Mouse (Mus musculus) ovary, postnatal 36 days (tissue): ENCODE measurements around the gene Hnf1a.

Experiments used
- DNase-seq: peaks from one replicate; pipeline ENCODE4 v3.0.0; 2022; ENCODE audit warnings: low spot score, mixed read lengths

Gene Hnf1a

DNA sequence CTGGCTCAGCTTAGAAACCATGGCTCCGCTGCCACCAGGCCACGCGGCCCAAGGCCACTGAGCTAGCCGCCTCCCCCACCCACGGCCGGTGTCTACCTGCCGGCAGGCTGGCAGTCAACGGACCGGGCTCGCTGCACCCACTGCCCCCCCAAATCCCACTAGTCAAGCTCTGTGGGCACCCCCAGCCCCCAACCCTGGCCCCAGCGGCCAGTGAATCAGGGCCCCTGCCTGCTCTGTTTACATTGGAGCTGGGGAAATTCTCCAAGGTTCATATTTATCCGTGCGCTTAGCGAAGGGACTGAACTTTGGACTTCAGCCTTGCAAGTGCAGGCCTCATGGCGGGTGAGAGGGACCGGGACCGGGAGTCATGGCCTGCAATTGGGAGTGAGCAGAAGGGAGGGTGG, at the start of gene Hnf1a:
Hnf1a (minus strand) TSS at position 271 of the 404 bp plus-strand sequence.
- DNase-seq, result no peak

DNA sequence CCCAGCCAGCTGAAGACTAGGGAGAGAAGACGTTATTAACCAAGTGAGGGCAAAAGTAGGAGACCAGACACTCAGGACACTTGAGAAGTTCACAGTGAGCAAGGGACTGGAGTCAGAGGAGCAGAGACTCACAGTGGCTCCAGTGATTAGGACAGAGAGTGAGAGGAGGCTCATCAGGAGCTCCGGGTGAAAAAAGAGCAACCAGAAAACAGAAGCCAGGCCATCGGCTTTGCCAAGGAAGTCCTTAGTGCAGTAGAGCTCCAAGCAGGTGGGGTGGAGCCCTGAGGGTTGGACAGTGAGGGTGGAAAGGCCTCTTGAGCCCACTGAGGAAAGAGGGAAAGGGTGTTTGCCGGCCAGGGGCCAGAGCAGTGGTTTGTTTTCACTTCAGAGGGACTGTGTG, 47.9 kb upstream of the Hnf1a start:
- no peak for DNase-seq

DNA sequence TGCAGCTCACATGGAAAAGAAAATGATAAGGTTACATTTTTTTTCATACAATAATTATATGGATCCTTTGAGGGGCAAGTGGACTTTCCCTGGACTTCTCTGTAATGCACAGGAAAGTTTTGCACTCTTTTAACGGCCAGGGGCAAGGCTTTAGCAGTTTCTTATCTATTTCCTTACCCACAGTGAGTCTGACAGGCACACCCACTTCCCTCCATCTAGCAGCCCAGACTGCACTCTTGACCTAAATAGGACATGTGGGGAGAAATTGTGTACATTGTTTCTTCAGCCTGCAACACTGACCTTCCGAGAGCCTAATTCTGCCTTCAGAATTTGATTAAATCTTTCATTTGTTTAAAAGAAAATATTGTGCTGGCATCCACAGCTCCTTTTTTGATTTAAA, 47.4 kb upstream of the Hnf1a start:
- no peak for DNase-seq

DNA sequence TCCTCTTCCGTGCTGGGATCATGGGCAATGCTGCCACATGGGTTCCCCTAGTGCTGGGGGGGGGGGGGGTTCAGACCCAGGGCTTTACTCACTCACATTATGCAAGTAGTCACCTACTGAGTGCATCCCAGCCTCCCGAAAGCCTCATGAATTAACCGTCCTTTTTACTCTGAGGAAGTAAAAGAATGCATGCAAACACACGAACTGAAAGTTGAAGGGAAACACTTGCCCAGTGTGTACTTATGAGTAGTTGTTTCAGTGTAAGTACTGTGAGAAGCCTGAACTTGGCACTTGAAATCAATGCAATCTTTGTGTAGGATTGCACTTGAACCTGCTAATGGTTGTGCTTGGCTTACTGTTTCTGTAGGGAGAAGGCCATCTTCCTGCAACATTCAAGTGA, 44.2 kb upstream of the Hnf1a start:
- no peak for DNase-seq

DNA sequence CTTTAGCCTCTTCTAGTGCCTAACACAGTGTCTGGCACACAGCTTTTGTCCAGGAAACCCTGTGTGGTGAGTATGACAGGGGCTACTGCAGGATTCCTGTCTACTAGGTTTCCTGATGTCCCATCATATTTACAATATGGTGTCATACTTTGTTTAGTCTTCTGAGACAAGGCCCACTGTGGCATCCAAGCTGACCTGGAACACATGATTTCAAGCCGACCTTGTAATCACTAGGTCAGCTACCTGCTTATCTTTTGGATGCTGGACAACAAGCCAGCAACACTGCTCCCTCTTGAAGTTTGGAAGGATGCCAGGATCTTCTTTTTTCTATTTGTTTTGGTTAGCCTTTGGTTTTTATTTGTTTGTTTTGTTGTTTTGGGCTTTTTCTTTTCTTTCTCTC, 43.7 kb upstream of the Hnf1a start:
- DNase-seq, result peak; percentile 25

DNA sequence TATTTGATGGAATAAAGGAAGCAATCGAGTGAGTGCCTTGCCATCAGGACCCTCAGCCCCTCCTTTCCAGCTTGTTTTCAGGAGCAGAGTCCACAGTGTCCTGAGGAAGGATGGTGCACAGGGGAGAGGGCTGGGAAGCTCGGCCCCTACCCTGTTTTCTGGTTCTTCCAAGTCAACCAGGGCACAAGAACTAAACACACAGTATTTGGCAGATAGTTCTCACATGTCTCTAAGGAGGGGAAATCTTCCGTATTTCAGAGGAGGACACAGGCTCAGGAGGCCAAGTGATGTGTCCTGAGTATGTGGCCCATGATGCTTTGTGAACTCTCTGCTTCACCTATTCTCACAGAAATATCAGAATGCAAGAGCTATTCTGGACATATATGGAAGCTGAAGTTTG, 42.5 kb upstream of the Hnf1a start:
- DNase-seq, result no peak

DNA sequence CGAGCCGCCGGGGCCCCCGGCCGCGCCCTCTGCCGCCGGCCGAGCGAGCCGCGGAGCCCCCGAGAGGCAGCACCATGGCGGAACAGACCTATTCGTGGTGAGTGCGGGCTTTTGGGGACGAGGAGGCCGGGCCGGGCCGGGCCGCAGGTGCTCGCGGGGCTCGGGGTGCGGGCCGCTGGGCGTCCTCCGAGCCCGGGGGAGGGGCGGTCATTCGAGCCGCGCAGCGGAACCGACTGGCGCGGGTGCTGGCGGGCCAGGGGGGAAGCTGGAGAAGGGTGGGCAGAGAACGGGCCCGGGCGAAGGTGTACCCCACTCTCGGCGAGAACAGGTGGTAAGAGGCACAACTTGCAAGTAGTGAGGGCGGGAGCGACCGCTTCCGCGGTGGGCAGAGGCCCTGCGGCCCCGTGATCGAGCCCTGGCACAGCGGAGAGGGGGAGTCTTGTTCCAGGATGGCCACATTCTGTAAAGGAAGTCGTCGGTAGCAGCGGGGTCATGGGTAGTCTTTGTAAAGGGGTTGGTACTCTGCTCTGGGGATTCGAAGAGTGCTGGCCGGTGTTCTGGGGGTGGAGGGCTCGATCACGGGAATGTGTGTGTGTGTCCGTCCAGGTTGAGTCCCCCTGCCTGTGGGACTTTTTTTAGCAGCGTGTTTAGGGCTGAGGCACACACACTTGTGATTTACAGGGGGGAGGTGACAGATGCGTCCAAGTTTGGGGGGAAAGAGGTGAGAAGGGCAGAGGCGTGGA, 40.8 kb upstream of the Hnf1a start:
- peak; percentile 60 for DNase-seq

DNA sequence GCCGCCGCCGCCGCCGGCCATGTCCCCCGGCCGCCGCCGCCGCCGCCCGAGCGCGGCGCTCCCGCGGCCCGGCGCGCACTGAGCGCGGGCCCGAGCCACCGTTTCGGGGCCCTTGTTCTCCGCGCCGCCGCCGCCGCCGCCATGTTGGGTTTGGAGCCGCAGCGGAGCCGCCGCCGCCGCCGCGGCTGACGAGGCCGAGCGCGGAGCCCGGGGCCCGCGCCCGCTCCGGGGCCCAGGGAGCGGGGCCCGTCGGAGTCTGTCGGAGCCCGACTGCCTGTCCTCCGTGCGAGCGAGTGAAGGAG, 40.3 kb upstream of the Hnf1a start:
- DNase-seq, result no peak

DNA sequence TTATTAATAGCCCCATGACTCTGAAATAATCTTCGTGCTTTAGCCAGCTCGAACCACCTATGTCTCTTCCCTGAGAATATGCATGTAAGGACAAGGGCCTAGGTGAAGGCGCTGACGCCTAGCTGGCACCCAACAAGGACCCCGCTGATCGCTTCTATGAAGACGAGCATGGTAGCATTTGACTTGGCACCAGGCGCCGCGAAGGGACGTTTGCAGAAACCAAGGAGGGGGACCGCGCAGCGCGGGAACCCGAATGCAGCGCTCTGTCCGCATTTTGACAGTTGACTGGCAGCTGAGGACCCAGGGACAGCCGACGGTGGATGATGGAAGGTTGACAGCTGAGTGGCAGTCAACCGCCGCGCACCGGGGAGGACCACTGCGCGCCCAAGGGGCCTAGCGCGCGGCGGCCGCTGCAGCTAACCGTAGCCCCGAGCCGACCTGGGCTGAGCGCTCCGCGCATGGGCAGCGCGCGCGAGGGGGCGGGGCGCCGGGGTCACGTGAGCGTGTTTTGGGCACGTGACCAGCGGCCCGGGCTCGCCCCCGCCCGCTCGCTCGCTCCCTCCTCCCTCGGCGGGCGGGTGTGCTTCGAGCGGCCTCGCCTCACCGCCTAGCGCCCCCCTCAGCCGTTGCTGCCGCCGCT, 39.8 kb upstream of the Hnf1a start, which contains the start of gene Sppl3:
Sppl3 (plus strand) TSS at position 561 of the 640 bp plus-strand sequence.
- peak; percentile 96 for DNase-seq

DNA sequence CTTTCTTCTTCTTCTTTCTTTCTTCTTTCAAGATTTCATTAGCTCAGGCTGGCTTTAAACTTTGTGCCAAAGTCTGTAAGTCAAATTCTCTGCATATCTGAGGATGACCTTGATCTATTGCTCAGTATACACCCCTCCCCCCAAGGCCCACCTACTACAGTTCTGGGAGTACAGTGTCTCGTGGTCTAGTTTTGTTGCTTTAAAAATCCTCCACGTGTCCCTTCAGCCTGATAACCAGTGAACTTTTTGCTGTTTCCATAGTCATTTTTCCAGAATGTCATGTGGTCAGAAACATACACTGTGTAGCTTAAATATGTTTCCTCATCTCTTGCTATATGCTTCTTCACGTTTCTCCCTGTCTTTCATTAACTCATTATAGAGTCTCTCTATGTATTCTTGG, 39.1 kb upstream of the Hnf1a start:
- no peak for DNase-seq

DNA sequence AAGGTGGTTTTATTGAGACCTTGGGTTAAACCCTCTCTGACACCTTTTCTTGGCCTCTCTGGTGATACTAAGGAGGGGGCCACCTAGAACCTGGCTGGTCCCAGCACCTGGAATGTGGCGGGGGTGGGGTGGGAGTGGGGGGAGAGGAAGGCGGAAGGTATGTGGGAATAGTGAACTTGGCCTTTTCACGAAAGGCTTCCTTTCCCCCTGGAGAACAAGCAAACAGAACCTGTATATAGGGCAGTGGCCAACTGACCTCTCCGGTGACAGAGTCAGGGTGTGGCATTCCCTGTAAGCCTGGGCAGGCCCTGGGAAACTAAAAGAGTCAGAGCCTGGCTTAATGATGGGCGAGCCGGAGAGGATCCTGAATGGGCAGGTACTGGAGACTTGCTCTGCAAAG, 38.2 kb upstream of the Hnf1a start:
- no peak for DNase-seq

DNA sequence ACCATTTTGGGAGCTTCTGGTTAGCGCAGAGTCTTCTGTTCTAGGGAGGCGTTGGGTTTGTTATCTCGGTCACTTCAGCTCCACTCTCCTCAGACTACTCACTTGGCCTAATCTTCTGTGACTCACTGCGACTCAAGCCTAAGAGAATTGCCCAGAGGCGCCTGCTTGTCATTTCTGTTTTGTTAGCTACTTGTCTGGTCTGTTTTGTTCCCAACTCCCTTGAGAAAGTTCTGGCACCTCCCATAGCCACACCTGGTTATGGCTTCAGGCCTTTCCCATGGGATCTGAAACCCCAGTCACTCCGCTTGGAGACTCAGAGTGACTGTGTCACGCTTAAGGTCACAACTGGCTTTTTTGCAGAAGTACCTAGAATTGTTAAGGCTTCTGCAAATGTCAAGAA, 37.4 kb upstream of the Hnf1a start:
- no peak for DNase-seq

DNA sequence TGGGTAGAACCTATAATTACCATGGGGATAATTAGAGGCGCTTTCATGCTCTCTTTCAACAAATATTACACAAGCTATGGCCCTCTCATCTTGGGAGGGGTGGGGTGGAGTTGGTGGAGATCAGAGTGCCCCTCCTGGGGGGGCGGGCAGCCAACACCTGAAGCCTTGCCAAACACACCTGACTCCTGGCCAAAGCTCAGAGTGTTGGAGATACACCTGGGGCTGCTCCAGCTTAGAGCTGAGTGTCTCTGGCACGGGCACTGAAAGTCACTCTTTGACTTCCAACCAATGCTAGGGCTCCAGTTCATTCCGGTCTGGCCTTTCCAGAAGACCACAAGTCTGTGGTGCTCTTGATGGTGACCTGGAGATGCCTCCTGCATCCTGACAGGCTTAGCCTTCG, 36.9 kb upstream of the Hnf1a start:
- no peak for DNase-seq

DNA sequence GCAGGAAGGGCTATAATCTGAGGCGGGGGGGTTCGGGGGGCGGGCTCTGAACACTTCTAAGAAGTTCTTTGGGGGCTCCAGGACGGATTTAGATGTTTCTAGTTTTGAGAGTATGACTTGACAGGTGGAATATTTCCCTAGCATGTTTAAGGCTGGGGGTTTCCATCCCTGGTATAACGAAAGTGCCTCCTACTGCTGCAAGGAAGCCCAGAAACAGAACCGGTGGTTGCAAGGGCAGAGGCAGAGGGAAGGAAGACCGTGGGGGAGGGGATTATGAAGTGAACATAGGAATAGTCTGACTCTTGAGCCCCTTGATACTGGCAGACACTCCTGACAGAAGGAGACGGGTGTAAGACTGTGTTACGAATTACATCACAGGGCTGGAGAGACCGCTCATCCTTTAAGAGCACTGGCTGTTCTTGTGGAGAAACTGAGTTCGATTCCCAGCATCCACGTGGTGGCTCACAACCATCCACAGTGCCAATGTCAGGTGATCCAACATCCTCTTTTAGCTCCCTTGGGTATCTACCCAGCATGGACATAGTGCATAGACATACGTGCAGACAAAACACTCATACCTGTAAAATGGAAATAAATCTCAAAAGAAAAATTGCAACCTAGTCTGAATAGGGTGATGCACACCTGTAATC, 32.5 kb upstream of the Hnf1a start:
- no peak for DNase-seq

DNA sequence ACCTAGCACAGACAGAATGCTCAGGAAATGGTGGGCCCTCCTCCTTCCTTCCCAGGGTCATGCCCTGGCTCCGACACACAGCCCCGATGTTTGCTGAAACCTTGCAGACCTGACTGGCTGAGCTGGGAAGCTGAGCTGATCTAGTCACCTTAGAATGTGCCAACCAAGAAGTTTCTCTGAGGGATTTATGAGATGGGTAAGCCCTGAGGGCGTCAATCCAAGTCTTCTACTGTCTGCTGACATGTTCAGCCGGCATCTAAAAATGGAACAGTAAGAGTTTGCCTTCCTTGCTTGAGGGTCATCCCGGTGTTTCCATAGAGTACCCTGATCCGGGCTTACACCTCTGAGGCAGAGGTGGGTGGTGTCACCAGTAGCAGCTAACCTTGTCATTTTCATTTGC, 31.9 kb upstream of the Hnf1a start:
- DNase-seq, result no peak

DNA sequence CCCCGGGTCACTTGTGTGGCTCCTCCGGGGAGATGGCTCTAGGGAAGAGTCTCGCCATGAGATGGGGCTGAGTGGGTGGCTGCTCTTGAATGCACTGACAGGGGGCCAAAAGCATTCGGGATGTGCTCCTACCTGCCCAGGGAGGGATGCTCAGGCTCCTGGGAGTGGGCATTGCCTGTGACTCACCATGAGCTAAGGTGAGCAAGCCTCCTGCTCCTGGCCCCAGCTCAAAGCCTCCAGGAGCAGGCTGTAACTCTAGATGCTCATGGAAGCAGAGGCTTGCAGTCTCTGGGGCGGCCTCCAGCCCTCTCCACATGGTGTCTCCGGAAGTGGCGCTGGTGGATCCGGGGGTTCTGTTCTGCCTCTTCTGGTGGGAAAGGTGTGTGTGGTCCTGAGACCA, 30.6 kb upstream of the Hnf1a start:
- no peak for DNase-seq

DNA sequence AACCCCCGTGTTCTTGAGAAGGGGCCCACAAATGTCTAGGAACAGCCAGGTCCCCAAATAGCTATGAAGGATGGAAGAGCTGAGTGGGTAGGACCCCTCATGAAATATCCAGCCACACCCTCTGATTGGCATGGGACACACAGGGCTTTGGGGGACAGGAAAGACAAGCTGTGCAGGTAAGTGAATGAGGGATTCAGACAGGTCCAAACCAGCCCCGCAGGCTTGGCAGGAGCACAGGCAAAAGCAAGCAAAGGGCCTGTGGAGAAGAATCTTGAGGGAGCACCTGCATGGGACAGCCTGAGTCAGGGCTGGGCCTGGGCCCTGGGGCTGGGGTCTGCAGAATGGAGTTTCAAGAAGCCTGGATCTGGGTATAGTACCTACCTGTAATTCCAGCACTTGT, 29.6 kb upstream of the Hnf1a start:
- DNase-seq, result no peak

DNA sequence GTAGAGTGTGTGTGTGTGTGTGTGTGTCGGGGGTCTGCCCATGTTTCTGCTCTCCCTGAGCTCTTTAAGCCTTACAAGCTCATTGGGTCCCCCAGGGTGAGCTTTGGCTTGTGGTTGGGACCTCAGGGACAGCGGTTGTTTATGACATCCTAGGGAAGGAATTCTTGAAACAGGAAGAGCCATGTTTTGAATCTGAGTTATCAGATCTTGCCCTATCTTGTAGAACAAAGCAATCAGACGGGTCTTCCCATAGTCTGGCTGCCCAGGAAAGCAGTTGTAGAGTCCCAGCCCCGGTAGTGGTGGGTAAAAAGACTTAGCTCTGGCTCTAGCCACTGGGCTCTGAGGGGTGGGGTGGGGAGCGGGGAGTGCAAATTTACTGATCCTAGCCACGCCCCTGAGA, 26.4 kb upstream of the Hnf1a start:
- DNase-seq, result no peak

DNA sequence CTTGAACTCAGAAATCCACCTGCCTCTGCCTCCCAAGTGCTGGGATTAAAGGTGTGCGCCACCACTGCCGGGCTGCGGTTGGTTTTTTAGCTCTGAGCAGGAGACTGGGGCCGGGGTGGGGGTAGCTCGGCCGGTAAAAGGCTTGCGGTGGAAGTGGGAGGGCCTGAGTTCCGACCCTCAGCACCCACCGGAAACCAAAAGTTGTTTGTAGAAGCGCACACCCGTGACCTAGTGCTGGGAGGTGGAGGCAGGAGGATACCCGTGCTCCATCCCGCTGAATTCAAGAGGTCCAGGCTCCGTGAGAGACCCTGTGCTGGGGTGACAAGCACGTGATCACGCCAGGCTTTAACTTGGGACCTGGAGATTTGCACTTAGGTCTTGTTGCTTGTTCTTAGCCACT, 25.6 kb upstream of the Hnf1a start:
- no peak for DNase-seq

DNA sequence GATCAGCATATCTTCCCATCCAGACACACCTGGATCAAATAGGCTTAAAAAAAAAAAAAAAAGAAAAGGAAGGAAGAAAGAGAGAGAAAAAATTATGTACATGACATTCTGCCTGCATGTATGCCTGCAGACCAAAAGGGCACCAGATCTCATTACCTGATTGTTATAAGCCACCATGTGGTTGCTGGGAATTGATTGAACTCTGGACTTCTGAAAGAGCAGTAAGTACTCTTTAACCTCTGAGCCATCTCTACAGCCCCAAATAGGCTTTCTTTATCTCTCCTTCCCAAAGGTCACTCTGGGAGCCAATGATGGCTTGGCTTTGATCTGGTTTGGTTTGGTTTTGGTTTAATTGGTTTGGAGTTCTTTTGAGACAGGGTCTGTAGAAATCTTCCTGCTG, 14.2 kb upstream of the Hnf1a start:
- DNase-seq, result no peak

DNA sequence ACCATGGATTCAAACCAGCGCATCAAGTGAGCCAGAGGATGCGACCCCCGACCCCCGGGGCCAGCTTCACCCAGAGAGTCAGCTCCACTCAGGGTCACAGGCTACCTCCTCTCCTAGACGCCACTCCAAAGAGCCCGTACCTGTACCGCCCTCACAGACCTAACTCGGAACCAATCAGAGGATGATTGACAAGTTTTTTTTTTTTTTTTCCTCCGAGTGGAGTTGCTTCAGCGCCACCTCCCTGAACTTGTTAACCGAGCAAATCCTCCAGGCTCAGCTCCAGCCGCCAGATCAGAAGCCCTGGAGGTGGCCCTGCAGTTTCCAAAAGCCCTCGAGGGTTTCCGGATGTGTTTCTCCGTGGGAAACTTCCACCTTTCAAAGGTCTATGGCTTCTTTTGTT, 11.1 kb upstream of the Hnf1a start:
- no peak for DNase-seq

DNA sequence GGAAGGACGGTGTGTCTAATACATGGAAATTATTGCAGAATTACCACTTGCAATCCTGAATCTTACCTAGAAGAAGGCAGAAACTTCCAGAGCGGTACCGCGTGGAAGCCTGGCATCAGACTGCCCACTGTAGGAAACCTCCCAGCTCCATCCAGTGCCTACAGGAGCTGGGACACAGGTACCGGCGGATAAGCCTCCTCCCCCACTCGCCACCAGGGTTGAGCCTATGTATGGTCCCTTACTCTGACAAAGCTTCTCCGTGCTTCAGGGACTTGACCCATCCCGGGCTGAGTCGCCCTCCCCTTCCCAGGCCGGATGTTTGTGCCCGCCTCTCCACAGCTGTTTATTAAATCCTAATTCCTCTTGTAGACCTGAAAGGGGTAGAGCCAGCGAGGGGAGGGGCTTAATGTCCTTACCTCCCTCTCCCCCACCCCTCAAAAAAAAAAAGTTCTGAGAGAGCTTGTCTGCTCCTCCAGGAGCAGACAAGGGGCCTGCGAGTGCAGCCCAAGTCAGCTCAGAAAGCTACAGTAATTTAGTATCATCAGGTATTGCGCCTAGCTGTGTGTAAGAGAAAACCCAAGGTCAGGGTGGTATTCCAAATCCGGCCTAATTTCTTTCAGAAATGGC, 9.3 kb upstream of the Hnf1a start:
- no peak for DNase-seq
